ENCODE assay signal across 25 mouse cellular contexts in genomic region chr6:138620786-138621185, GRCm38 (mm10). TPM values are rescaled to one million over a fixed set of nuclear protein-coding genes. Genes with fewer than 3 reads are reported as not detected.
"Had no signal": no experiment of that assay in that cellular context is flagged by ENCODE, and none has a peak within 500 bp of the region (broad histone marks: within the 10 kb centered on the region; RNA-seq: fewer than 3 reads in every experiment).

No protein-coding gene starts in this region.

- ATAC-seq: liver, postnatal 0 days; lung, postnatal 0 days; midbrain, embryonic 15.5 days had no signal

- DNase-seq: kidney, postnatal 10 days; kidney, postnatal 36 days; layer of hippocampus, postnatal 36 days; left cerebral cortex, postnatal 4 days; liver, postnatal 0 days; lung, embryonic 14.5 days; right cerebral cortex, postnatal 25 days; spleen, adult 18-20 months; thymus, adult 18-20 months; thymus, postnatal 14 days; thymus, postnatal 4 days had no signal

RNA-seq across cellular contexts. Expression of gene Igbp1b, which starts 37.6 kb away (rescaled TPM):
- total RNA-seq: megakaryocyte, adult 5-6 weeks had no signal
- polyA plus RNA-seq: kidney, embryonic 15.5 days; limb, embryonic 12.5 days; limb, embryonic 15.5 days; liver, embryonic 11.5 days; liver, embryonic 14.5 days; liver, postnatal 0 days; lung, embryonic 14.5 days; lung, postnatal 0 days; macrophage; midbrain, embryonic 12.5 days; neural tube, embryonic 12.5 days; neural tube, embryonic 15.5 days; stomach, embryonic 15.5 days had no signal

RNA-seq across cellular contexts. Expression of gene Lmo3, which starts 39.0 kb away (rescaled TPM):
- total RNA-seq: megakaryocyte, adult 5-6 weeks had no signal
- polyA plus RNA-seq: liver, postnatal 0 days; macrophage; testis, adult 2 months had no signal
